Comparison of ENCODE assay signal across 9 mouse cellular contexts in the genomic region with DNA sequence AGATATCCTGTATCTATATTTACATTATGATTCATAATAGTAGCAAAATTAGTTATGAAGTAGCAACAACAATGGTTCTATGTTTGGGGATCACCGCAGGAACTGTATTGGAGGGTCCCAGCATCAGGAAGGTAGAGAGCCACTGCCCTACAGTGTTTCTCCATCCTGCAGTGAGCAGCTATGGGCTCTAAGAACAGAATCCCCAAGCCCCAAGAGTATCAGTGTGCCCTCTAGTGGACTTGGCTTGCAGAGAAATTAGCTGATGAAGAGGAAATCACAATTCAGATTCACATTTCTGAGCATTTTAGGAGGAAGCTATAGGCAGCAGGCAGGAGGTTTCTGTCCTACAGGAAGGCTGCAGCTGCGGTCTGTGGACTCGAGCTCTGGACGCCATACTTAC.
DNase-seq lines count a peak whose midpoint lies in the region; ATAC-seq and TF ChIP-seq lines count a peak whose summit lies in the region.
"Had no signal": no experiment of that assay in that cellular context is flagged by ENCODE, and none has a peak within 500 bp of the region (broad histone marks: within the 10 kb centered on the region; RNA-seq: fewer than 3 reads in every experiment).

No protein-coding gene starts in this region.

- WGBS in liver, postnatal 0 days (ENCODE audit: insufficient replicate concordance) = 79% methylated on average over 4 of the region's 4 CpGs
- WGBS in liver, embryonic 11.5 days = 82% methylated on average over 4 of the region's 4 CpGs
- 88% methylated on average over 4 of the region's 4 CpGs for WGBS in limb, embryonic 10.5 days

- no peaks in the 10 kb centered on the region for H3K9me3 ChIP-seq in liver, postnatal 0 days (ENCODE audit: low read length)
- no peaks in the 10 kb centered on the region for H3K9me3 ChIP-seq in liver, embryonic 11.5 days (ENCODE audit: control insufficient read depth, low read length)
- no peaks in the 10 kb centered on the region for H3K9me3 ChIP-seq in limb, embryonic 10.5 days (replicated peaks)

- DNase-seq in embryo, embryonic 10 days (ENCODE audit: low spot score) = peak; percentile 52
- DNase-seq in embryo, embryonic 9.5 days (ENCODE audit: extremely low spot score) = no peak
- DNase-seq in liver, postnatal 0 days = no peak
- no peak for DNase-seq in liver, embryonic 11.5 days (ENCODE audit: low spot score)
- peak; percentile 34 for DNase-seq in adipocyte (ENCODE audit: low spot score)
- DNase-seq in limb, embryonic 10.5 days (ENCODE audit: low spot score) = peak; percentile 50
- no peak for DNase-seq in Muller cell, postnatal 12 days (ENCODE audit: inconsistent ontology term)
- DNase-seq in ovary, adult 18-20 months (ENCODE audit: low spot score) = no peak

- no peaks in the 10 kb centered on the region; the same call in 1 of the 2 replicates for H3K4me1 ChIP-seq in liver, postnatal 0 days (ENCODE audit: insufficient read depth)
- H3K4me1 ChIP-seq in liver, embryonic 11.5 days (replicated peaks; ENCODE audit: control insufficient read depth, insufficient read depth, low read length) = no peaks in the 10 kb centered on the region
- no peaks in the 10 kb centered on the region for H3K4me1 ChIP-seq in limb, embryonic 10.5 days

- H3K9ac ChIP-seq in liver, postnatal 0 days (replicated peaks) = no peak overlapping the region
- no peak overlapping the region for H3K9ac ChIP-seq in liver, embryonic 11.5 days (ENCODE audit: low read depth, low read length)

- H3K4me2 ChIP-seq in liver, postnatal 0 days (ENCODE audit: low read depth, low read length) = no peak overlapping the region
- H3K4me2 ChIP-seq in liver, embryonic 11.5 days = no peak overlapping the region

- no peak overlapping the region for H3K27ac ChIP-seq in liver, postnatal 0 days (ENCODE audit: low read depth)
- no peak overlapping the region for H3K27ac ChIP-seq in liver, embryonic 11.5 days (ENCODE audit: low read depth, low read length)
- no peak overlapping the region for H3K27ac ChIP-seq in limb, embryonic 10.5 days
- H3K27ac ChIP-seq: macrophage had no signal

- ATAC-seq in liver, postnatal 0 days = no peak
- no peak for ATAC-seq in liver, embryonic 11.5 days (replicated peaks; ENCODE audit: low FRiP score)

- H3K36me3 ChIP-seq in liver, postnatal 0 days (replicated peaks; ENCODE audit: insufficient read depth, low read length) = peaks cover 26% of the 10 kb centered on the region
- peaks cover 12% of the 10 kb centered on the region; the same call in 1 of the 2 replicates for H3K36me3 ChIP-seq in liver, embryonic 11.5 days (ENCODE audit: control insufficient read depth, insufficient read depth, low read length)
- H3K36me3 ChIP-seq in limb, embryonic 10.5 days = peaks cover 97% of the 10 kb centered on the region

- H3K4me3 ChIP-seq in liver, postnatal 0 days (ENCODE audit: low read depth, low read length) = no peak overlapping the region
- H3K4me3 ChIP-seq in liver, embryonic 11.5 days (ENCODE audit: low read depth, low read length) = no peak overlapping the region
- H3K4me3 ChIP-seq in limb, embryonic 10.5 days = no peak overlapping the region

- H3K27me3 ChIP-seq in liver, postnatal 0 days (ENCODE audit: insufficient read depth, low read length) = no peaks in the 10 kb centered on the region
- H3K27me3 ChIP-seq in liver, embryonic 11.5 days (replicated peaks; ENCODE audit: control insufficient read depth, insufficient read depth, low read length) = no peaks in the 10 kb centered on the region
- no peaks in the 10 kb centered on the region for H3K27me3 ChIP-seq in limb, embryonic 10.5 days (ENCODE audit: low read depth, poor library complexity, severe bottlenecking)

- TF ChIP-seq CTCF in liver, postnatal 0 days (IDR thresholded peaks at IDR 0.05; ENCODE audit: low read depth) = peak; percentile 66

- TF ChIP-seq EP300 in liver, postnatal 0 days (IDR thresholded peaks at IDR 0.05; ENCODE audit: low read depth) = no peak

Comparison
In these comparisons a context has a peak if more than half of its experiments do, and no peak if none do; other contexts are left out.
1. DNase-seq: peak in embryo, embryonic 10 days (single experiment), adipocyte (single experiment) and limb, embryonic 10.5 days (single experiment); none in embryo, embryonic 9.5 days (single experiment), liver, postnatal 0 days (single experiment), liver, embryonic 11.5 days (single experiment), Muller cell, postnatal 12 days (single experiment) and ovary, adult 18-20 months (single experiment).